Mouse (Mus musculus): Measurements from ENCODE around the gene Qrfpr.

- TF ChIP-seq CTCF (IDR thresholded peaks at IDR 0.05; ENCODE audit: low read depth, low read length) (no peak), POLR2A (IDR thresholded peaks at IDR 0.05; ENCODE audit: borderline replicate concordance, low read depth, low read length) (no peak)
These were observed 41.2 kb upstream of the Qrfpr start for GRCm38 (mm10) chr3:36263265-36263664.

All from bone marrow macrophage, adult 2 months (primary cell).